Mouse (Mus musculus) MEL (cell line): ENCODE measurements around the gene C5ar2. TPM values are rescaled to one million over a fixed set of nuclear protein-coding genes. Genes with fewer than 3 reads are reported as not detected.

ENCODE experiments used
- DNase-seq: peaks from one replicate; pipeline ENCODE4 v3.0.0; 2011; ENCODE audit warnings: low read depth, low spot score
- H3K27ac ChIP-seq: 2 replicates; pipeline ENCODE4 v1.5.1; 2012; ENCODE audit warnings: low read depth, mild to moderate bottlenecking, control low read depth, low read length, moderate library complexity; ENCODE audit not compliant: control insufficient read depth
- H3K27me3 ChIP-seq, 2 experiments: fragments of 150-350 bp in 1 of 2; sonication (generic) in 1 of 2; 2 replicates each; pipeline ENCODE4 v1.6.1; 2012; ENCODE audit warnings: low read length in 2 of 2, mild to moderate bottlenecking in 2 of 2, improper control_type of control experiment in 1 of 2, moderate library complexity in 1 of 2; ENCODE audit not compliant: insufficient read depth in 2 of 2, control insufficient read depth in 1 of 2
- H3K36me3 ChIP-seq, 2 experiments: 2 replicates each; pipeline ENCODE4 v1.6.1; 2012 to 2014; ENCODE audit warnings: low read length in 2 of 2, improper control_type of control experiment in 1 of 2, inconsistent platforms in 1 of 2, mild to moderate bottlenecking in 1 of 2; ENCODE audit not compliant: insufficient read depth in 2 of 2, control insufficient read depth in 1 of 2
- H3K4me1 ChIP-seq, 2 experiments: fragments of 150-350 bp in 1 of 2; sonication (generic) in 1 of 2; 2 replicates each; pipeline ENCODE4 v1.6.1; 2012; ENCODE audit warnings: low read length in 2 of 2, improper control_type of control experiment in 1 of 2, mild to moderate bottlenecking in 1 of 2; ENCODE audit not compliant: insufficient read depth in 2 of 2, control insufficient read depth in 1 of 2
- H3K4me3 ChIP-seq, 2 experiments: fragments of 150-350 bp in 1 of 2; sonication (generic) in 1 of 2; 2 replicates each; pipeline ENCODE4 v1.5.1; 2012; ENCODE audit warnings: low read depth in 2 of 2, low read length in 2 of 2, mild to moderate bottlenecking in 2 of 2, moderate library complexity in 2 of 2, control low read depth in 1 of 2, improper control_type of control experiment in 1 of 2; ENCODE audit not compliant: control insufficient read depth in 1 of 2, insufficient read depth in 1 of 2
- H3K79me2 ChIP-seq: 2 replicates; pipeline ENCODE4 v1.6.1; 2012; ENCODE audit warnings: mild to moderate bottlenecking, low read length, moderate library complexity; ENCODE audit not compliant: control insufficient read depth, poor library complexity, insufficient read depth
- H3K9ac ChIP-seq: 2 replicates; pipeline ENCODE4 v1.6.1; 2012; ENCODE audit warnings: low read depth, mild to moderate bottlenecking, control low read depth, low read length, moderate library complexity; ENCODE audit not compliant: control insufficient read depth, poor library complexity, severe bottlenecking
- H3K9me3 ChIP-seq: fragments of 150-350 bp; sonication (generic); replicated peaks from 2 replicates; pipeline ENCODE4 v1.6.1; 2012; ENCODE audit warnings: mild to moderate bottlenecking, low read length, improper control_type of control experiment, moderate library complexity; ENCODE audit not compliant: insufficient read depth
- BHLHE40 ChIP-seq: IDR thresholded peaks from 2 replicates; pipeline ENCODE4 v1.6.1; 2012; ENCODE audit warnings: low read depth, mild to moderate bottlenecking, inconsistent platforms, low read length, improper control_type of control experiment, borderline replicate concordance
- CHD2 ChIP-seq: IDR thresholded peaks from 2 replicates; pipeline ENCODE4 v1.6.1; 2011; ENCODE audit warnings: low read length, improper control_type of control experiment
- CTCF ChIP-seq, 3 experiments: IDR thresholded peaks in 2 of 3; conservative IDR thresholded peaks in 1 of 3; 2 replicates each; pipeline ENCODE4 v1.5.1; 2011 to 2012; ENCODE audit warnings: low read length in 3 of 3, low read depth in 2 of 3, mild to moderate bottlenecking in 2 of 3, improper control_type of control experiment in 1 of 3, inconsistent platforms in 1 of 3, mixed read lengths in 1 of 3, moderate library complexity in 1 of 3; ENCODE audit not compliant: control insufficient read depth in 1 of 3, insufficient read depth in 1 of 3, poor library complexity in 1 of 3, severe bottlenecking in 1 of 3
- E2F4 ChIP-seq: IDR thresholded peaks from 2 replicates; pipeline ENCODE4 v1.6.1; 2011; ENCODE audit warnings: low read depth, low read length, improper control_type of control experiment, borderline replicate concordance
- EP300 ChIP-seq, 2 experiments: IDR thresholded peaks; 2 replicates each; pipeline ENCODE4 v1.6.1; 2011; ENCODE audit warnings: improper control_type of control experiment in 2 of 2, low read length in 2 of 2, low read depth in 1 of 2, mild to moderate bottlenecking in 1 of 2
- ETS1 ChIP-seq: IDR thresholded peaks from 2 replicates; pipeline ENCODE4 v1.6.1; 2012; ENCODE audit warnings: low read depth, mild to moderate bottlenecking, inconsistent platforms, low read length, improper control_type of control experiment, moderate library complexity
- GATA1 ChIP-seq: IDR thresholded peaks from 2 replicates; pipeline ENCODE4 v1.6.1; 2011; ENCODE audit warnings: low read depth, low read length, improper control_type of control experiment
- HCFC1 ChIP-seq: IDR thresholded peaks from 2 replicates; pipeline ENCODE4 v1.6.1; 2012; ENCODE audit warnings: low read depth, mild to moderate bottlenecking, inconsistent platforms, low read length, improper control_type of control experiment, moderate library complexity
- JUND ChIP-seq: IDR thresholded peaks from 2 replicates; pipeline ENCODE4 v1.6.1; 2011; ENCODE audit warnings: low read depth, mild to moderate bottlenecking, improper control_type of control experiment, low read length
- KAT2A ChIP-seq: conservative IDR thresholded peaks from 2 replicates; pipeline ENCODE4 v1.6.1; 2012; ENCODE audit warnings: low read depth, low read length, improper control_type of control experiment, inconsistent platforms
- MAZ ChIP-seq: IDR thresholded peaks from 2 replicates; pipeline ENCODE4 v1.6.1; 2012; ENCODE audit warnings: low read depth, mild to moderate bottlenecking, inconsistent platforms, low read length, improper control_type of control experiment
- MXI1 ChIP-seq: IDR thresholded peaks from 2 replicates; pipeline ENCODE4 v1.6.1; 2011; ENCODE audit warnings: mild to moderate bottlenecking, low read depth, low read length, improper control_type of control experiment
- POLR2AphosphoS2 ChIP-seq: IDR thresholded peaks from 2 replicates; pipeline ENCODE4 v1.6.1; 2011; ENCODE audit warnings: low read length, improper control_type of control experiment
- POLR2AphosphoS5 ChIP-seq: IDR thresholded peaks from 2 replicates; pipeline ENCODE4 v1.6.1; 2012; ENCODE audit warnings: low read depth, borderline replicate concordance, mild to moderate bottlenecking, inconsistent platforms, low read length, moderate library complexity, mixed read lengths
- RCOR1 ChIP-seq: IDR thresholded peaks from 2 replicates; pipeline ENCODE4 v1.6.1; 2012; ENCODE audit warnings: low read depth, mild to moderate bottlenecking, inconsistent platforms, low read length, improper control_type of control experiment
- SIN3A ChIP-seq: IDR thresholded peaks from 2 replicates; pipeline ENCODE4 v1.6.1; 2012; ENCODE audit warnings: low read length, improper control_type of control experiment, inconsistent platforms
- TAL1 ChIP-seq: IDR thresholded peaks from 2 replicates; pipeline ENCODE4 v1.6.1; 2012; ENCODE audit warnings: mild to moderate bottlenecking, inconsistent platforms, low read length, moderate library complexity, mixed read lengths
- TCF12 ChIP-seq: IDR thresholded peaks from 2 replicates; pipeline ENCODE4 v1.6.1; 2014; ENCODE audit warnings: low read depth, mild to moderate bottlenecking, inconsistent platforms, low read length, improper control_type of control experiment, moderate library complexity
- USF1 ChIP-seq: IDR thresholded peaks from 2 replicates; pipeline ENCODE4 v1.6.1; 2014; ENCODE audit warnings: low read depth, mild to moderate bottlenecking, inconsistent platforms, low read length, improper control_type of control experiment, moderate library complexity
- ZKSCAN1 ChIP-seq: IDR thresholded peaks from 2 replicates; pipeline ENCODE4 v1.6.1; 2012; ENCODE audit warnings: low read depth, mild to moderate bottlenecking, inconsistent platforms, low read length, improper control_type of control experiment, moderate library complexity
- polyA plus RNA-seq, 2 experiments: library from polyadenylated mRNA; stranded (reverse) in 1 of 2; unstranded in 1 of 2; fragments of >175 nt in 1 of 2; fragments of >200 nt in 1 of 2; gene quantifications; 2 replicates each; pipeline versions ENCODE4 v1.2.1 to v1.2.4; 2012; ENCODE audit warnings: low replicate concordance in 2 of 2, low read depth in 1 of 2; ENCODE audit not compliant: insufficient read length in 2 of 2, insufficient read depth in 1 of 2, missing spikeins in 1 of 2
- total RNA-seq: library from RNA; depleted of rRNA; stranded (reverse); fragments of 300-350 nt; gene quantifications from 2 replicates; pipeline ENCODE4 v1.2.3, GENCODE M21; 2012

The C5ar2 gene
- total and polyA plus RNA-seq, 3 experiments, result 0.49 to 1.7 TPM; not detected in 1

GRCm38 (mm10) chr7:16241787-16242186 is 2.2 kb downstream of the C5ar2 start:
- Histone ChIP-seq H3K4me1 (peaks cover 3 to 21% of the 10 kb centered on the region in 2 experiments; a peak in 3 of 4 replicates), H3K27me3 (0 out of 4 replicates have a peak, but pooled peaks cover 0 to 1% of the 10 kb centered on the region in 2 experiments), H3K4me3 (peak overlapping the region; percentile 10 to 49), H3K27ac (peak overlapping the region; percentile 62), H3K79me2 (no peaks in the 10 kb centered on the region), H3K9me3 (no peaks in the 10 kb centered on the region), H3K9ac (peak overlapping the region; percentile 38), H3K36me3 (peaks cover 0 to 17% of the 10 kb centered on the region in 2 experiments; a peak in 2 of 4 replicates)
- DNase-seq, result peak; percentile 59
- TF ChIP-seq RCOR1 (peak; percentile 18; the same call in 1 of the 2 replicates), JUND (no peak), EP300 (IDR thresholded peaks at IDR 0.05; ENCODE audit: low read depth in 1 of 2, low read length in 2 of 2) (peak in 1 of 2 experiments; percentile 38; a peak in 1 of 4 replicates), ZKSCAN1 (no peak)

DNA sequence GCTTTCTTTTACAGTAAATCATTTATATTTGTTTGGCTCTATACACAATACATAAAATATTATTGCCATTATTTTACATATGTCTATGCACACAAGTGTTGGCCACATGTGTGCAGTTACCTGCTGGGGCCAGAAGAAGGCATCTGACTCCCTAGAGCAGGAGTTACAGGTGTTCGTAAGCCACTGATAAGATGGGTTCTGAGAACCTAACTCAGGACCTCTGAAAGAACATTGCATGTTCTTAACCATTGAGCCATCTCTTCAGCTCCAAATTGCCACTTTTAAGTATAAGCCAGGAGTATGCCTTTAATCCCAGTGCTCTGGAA is 3.0 kb downstream of the C5ar2 start:
- Histone ChIP-seq H3K79me2 (no peaks in the 10 kb centered on the region), H3K4me3 (no peak overlapping the region), H3K27ac (no peak overlapping the region; the same call in 1 of the 2 replicates), H3K36me3 (peaks cover 0 to 17% of the 10 kb centered on the region in 2 experiments; a peak in 2 of 4 replicates), H3K27me3 (0 out of 4 replicates have a peak, but pooled peaks cover 0 to 1% of the 10 kb centered on the region in 2 experiments), H3K9me3 (no peaks in the 10 kb centered on the region), H3K4me1 (peaks cover 3 to 21% of the 10 kb centered on the region in 2 experiments; a peak in 3 of 4 replicates), H3K9ac (no peak overlapping the region)
- TF ChIP-seq CTCF (IDR thresholded peaks at IDR 0.05 in 2 of 3, conservative IDR thresholded peaks at IDR 0.05 in 1 of 3; ENCODE audit: control insufficient read depth in 1 of 3, insufficient read depth in 1 of 3, low read depth in 2 of 3, low read length in 3 of 3, poor library complexity in 1 of 3, severe bottlenecking in 1 of 3), result peak in 1 of 3 experiments; percentile 12; a peak in 1 of 6 replicates
- no peak for TF ChIP-seq TAL1
- peak; percentile 57 for DNase-seq

GRCm38 (mm10) chr7:16240281-16240977 is 3.5 kb downstream of the C5ar2 start:
- TF ChIP-seq TCF12 (peak; percentile 69; the same call in 1 of the 2 replicates), ETS1 (peak; percentile 89), CHD2 (no peak), KAT2A (no peak; the same call in 1 of the 2 replicates), MXI1 (peak; percentile 58; the same call in 1 of the 2 replicates), MAZ (peak; percentile 71; the same call in 1 of the 2 replicates), E2F4 (no peak), EP300 (IDR thresholded peaks at IDR 0.05; ENCODE audit: low read depth in 1 of 2, low read length in 2 of 2) (peak; percentile 73 to 84), BHLHE40 (0 out of 2 replicates have a peak, but pooled peaks have one; percentile 24), POLR2AphosphoS5 (no peak), GATA1 (peak; percentile 82), USF1 (no peak), RCOR1 (peak; percentile 77), POLR2AphosphoS2 (no peak), SIN3A (peak; percentile 76), HCFC1 (0 out of 2 replicates have a peak, but pooled peaks have one; percentile 35)
- H3K9ac ChIP-seq, result peak overlapping the region; percentile 69
- H3K36me3 ChIP-seq, result peaks cover 0 to 17% of the 10 kb centered on the region in 2 experiments; a peak in 2 of 4 replicates
- H3K9me3 ChIP-seq, result no peaks in the 10 kb centered on the region
- no peaks in the 10 kb centered on the region for H3K79me2 ChIP-seq
- H3K27me3 ChIP-seq, result no peaks in the 10 kb centered on the region
- H3K4me3 ChIP-seq, result peak overlapping the region; percentile 49 to 54
- peaks cover 3 to 21% of the 10 kb centered on the region in 2 experiments; a peak in 3 of 4 replicates for H3K4me1 ChIP-seq
- peak overlapping the region; percentile 73 for H3K27ac ChIP-seq
- peak; percentile 79 for DNase-seq
